Mouse (Mus musculus) megakaryocyte, embryonic 14.5 days (primary cell): ENCODE measurements around the gene Sipa1l3.

Experiments used
- FLI1 ChIP-seq: IDR thresholded peaks from 2 replicates; pipeline ENCODE4 v1.6.1; 2012; ENCODE audit warnings: low read length, inconsistent platforms, mixed read lengths
- GATA1 ChIP-seq: IDR thresholded peaks from 3 replicates; pipeline ENCODE4 v1.6.1; 2012; ENCODE audit warnings: mixed read lengths, low read length, inconsistent platforms, borderline replicate concordance

GRCm38 (mm10) chr7:29292458-29293098 is 225.9 kb downstream of the Sipa1l3 start:
- TF ChIP-seq FLI1, result no peak
- no peak for TF ChIP-seq GATA1
